Mouse (Mus musculus): Measurements from ENCODE around the gene Emilin1. TPM values are rescaled to one million over a fixed set of nuclear protein-coding genes. Genes with fewer than 3 reads are reported as not detected.

Emilin1 gene
- polyA plus RNA-seq, 1 experiment from 2014 or later = 274 TPM

- Histone ChIP-seq H3K9ac (no peak overlapping the region), H3K4me2 (no peak overlapping the region), H3K4me3 (no peak overlapping the region), H3K36me3 (peaks cover 44% of the 10 kb centered on the region), H3K9me3 (no peaks in the 10 kb centered on the region), H3K27me3 (no peaks in the 10 kb centered on the region), H3K4me1 (peaks cover 76% of the 10 kb centered on the region), H3K27ac (peak overlapping the region; percentile 67)
- ATAC-seq (ENCODE audit: insufficient number of reproducible peaks, low FRiP score, low TSS enrichment, low read depth) = 0 out of 2 replicates have a peak, but pooled peaks have one; percentile 20
- 64% methylated on average over 11 of the region's 11 CpGs for WGBS
These were observed 6.8 kb downstream of the Emilin1 start for GRCm38 (mm10) chr5:30919831-30920614.

DNA sequence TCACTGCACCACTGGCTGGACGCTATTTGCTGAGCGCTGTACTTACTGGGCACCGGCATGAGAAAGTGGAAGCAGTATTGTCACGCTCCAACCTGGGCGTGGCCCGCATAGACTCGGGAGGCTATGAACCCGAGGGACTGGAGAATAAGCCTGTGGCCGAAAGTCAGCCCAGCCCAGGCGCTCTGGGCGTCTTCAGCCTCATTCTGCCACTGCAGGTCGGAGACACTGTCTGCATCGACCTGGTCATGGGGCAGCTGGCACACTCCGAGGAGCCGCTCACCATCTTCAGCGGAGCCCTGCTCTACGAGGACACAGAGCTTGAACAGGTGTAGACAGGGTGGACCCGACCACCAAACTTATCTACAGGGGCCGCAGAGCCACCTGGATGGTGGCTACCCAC, 7.4 kb downstream of the Emilin1 start:
- H3K36me3 ChIP-seq = peaks cover 46% of the 10 kb centered on the region
- H3K9ac ChIP-seq = no peak overlapping the region
- no peak overlapping the region for H3K4me3 ChIP-seq
- 69% methylated on average over 19 of the region's 19 CpGs for WGBS
- peak overlapping the region; percentile 67; the same call in 1 of the 2 replicates for H3K27ac ChIP-seq
- no peaks in the 10 kb centered on the region for H3K9me3 ChIP-seq
- H3K4me1 ChIP-seq = peaks cover 70% of the 10 kb centered on the region
- no peaks in the 10 kb centered on the region for H3K27me3 ChIP-seq
- ATAC-seq (ENCODE audit: insufficient number of reproducible peaks, low FRiP score, low TSS enrichment, low read depth) = no peak
- no peak overlapping the region for H3K4me2 ChIP-seq

DNA sequence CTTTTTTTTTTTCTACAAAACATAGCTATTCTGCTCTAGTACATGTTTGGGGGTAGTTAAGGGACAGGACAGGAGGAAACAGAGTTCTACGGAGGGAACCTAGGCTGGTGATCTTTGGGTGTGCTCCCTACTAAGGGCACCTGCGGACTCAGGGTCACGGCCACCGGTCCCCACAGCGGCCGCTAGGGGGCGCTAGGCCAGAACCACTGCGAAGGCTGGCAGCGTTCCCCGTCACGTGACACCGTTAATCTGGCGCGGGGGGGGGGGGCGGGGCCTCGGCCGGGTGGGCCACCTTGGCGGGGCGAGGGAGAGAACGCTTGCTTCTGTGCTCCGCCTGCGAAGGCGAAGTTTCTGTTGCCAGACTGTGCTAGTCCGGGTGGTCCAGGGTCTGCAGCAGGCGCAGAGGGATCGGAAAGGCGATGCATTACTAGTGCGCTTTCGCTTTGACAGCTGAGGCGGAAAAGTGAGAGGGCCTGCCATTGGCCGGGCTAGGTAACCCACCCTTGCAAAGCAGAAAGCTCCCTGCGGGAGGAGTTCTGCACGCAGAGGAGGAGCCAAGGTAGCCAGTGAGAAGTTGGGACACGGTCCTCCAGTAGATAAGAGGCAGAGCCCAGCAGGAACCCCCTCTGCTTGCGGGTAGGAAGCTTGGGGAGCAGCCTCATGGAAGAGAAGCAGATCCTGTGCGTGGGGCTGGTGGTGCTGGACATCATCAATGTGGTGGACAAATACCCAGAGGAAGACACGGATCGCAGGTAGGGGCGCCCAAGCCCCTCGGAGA, 8.2 kb downstream of the Emilin1 start, which contains the start of gene Khk:
Gene Khk (plus strand): TSS at position 176 of the 778 bp plus-strand sequence.
- Histone ChIP-seq H3K9ac (peak within 1 kb of the TSS; percentile 42), H3K36me3 (peaks cover 46% of the 10 kb centered on the region), H3K4me2 (peak within 1 kb of the TSS; percentile 76), H3K4me3 (peak within 1 kb of the TSS; percentile 49), H3K9me3 (no peaks in the 10 kb centered on the region), H3K27me3 (no peaks in the 10 kb centered on the region), H3K27ac (peak within 1 kb of the TSS; percentile 92), H3K4me1 (peaks cover 65% of the 10 kb centered on the region)
- peak; percentile 83 for ATAC-seq (ENCODE audit: insufficient number of reproducible peaks, low FRiP score, low TSS enrichment, low read depth)
- under 1% methylated on average over 38 of the region's 40 CpGs for WGBS

GRCm38 (mm10) chr5:30922581-30923041, 9.4 kb downstream of the Emilin1 start:
- Histone ChIP-seq H3K4me1 (peaks cover 54% of the 10 kb centered on the region), H3K4me3 (peak overlapping the region; percentile 49; the same call in 1 of the 2 replicates), H3K4me2 (peak overlapping the region; percentile 76), H3K27ac (peak overlapping the region; percentile 92), H3K36me3 (peaks cover 38% of the 10 kb centered on the region), H3K27me3 (no peaks in the 10 kb centered on the region), H3K9ac (no peak overlapping the region), H3K9me3 (no peaks in the 10 kb centered on the region)
- WGBS = 69% methylated on average over 10 of the region's 10 CpGs
- no peak for ATAC-seq (ENCODE audit: insufficient number of reproducible peaks, low FRiP score, low TSS enrichment, low read depth)

GRCm38 (mm10) chr5:30923119-30923518, 9.9 kb downstream of the Emilin1 start:
- ATAC-seq (ENCODE audit: insufficient number of reproducible peaks, low FRiP score, low TSS enrichment, low read depth) = no peak
- Histone ChIP-seq H3K27ac (no peak overlapping the region), H3K36me3 (peaks cover 32% of the 10 kb centered on the region), H3K9ac (no peak overlapping the region), H3K4me3 (no peak overlapping the region), H3K9me3 (no peaks in the 10 kb centered on the region), H3K4me1 (peaks cover 51% of the 10 kb centered on the region), H3K27me3 (no peaks in the 10 kb centered on the region), H3K4me2 (no peak overlapping the region)
- WGBS = 80% methylated on average over 6 of the region's 6 CpGs

GRCm38 (mm10) chr5:30924614-30925013, 11.4 kb downstream of the Emilin1 start:
- no peak for ATAC-seq (ENCODE audit: insufficient number of reproducible peaks, low FRiP score, low TSS enrichment, low read depth)

DNA sequence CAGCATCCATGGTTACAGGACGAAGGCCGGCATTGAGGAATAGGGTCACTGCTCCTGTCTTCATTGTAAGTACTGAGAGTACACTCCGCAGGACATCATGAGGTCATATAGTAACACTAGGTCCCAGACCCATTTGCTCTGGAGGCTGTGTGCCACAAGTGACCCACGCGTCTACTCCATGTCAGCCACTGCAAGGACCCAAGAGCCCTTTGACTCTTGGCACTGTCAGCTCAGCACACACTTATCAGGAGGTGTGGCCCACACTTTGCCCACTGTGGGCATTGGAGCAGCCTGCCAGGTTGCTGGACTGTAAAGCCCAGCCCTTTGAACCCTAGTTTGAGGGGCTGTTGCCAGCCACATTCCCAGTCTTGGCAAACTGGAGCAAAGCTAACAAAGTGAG, 12.0 kb downstream of the Emilin1 start:
- 88% methylated on average over 5 of the region's 5 CpGs for WGBS
- no peak for ATAC-seq (ENCODE audit: insufficient number of reproducible peaks, low FRiP score, low TSS enrichment, low read depth)
- Histone ChIP-seq H3K9ac (no peak overlapping the region), H3K36me3 (peaks cover 11% of the 10 kb centered on the region), H3K4me1 (peaks cover 31% of the 10 kb centered on the region), H3K9me3 (no peaks in the 10 kb centered on the region), H3K27ac (no peak overlapping the region), H3K4me3 (no peak overlapping the region), H3K27me3 (no peaks in the 10 kb centered on the region), H3K4me2 (no peak overlapping the region)

More at GRCm38 (mm10) chr5:30924614-30925013, 11.4 kb downstream of the Emilin1 start:
- Histone ChIP-seq H3K9me3 (no peaks in the 10 kb centered on the region), H3K4me2 (no peak overlapping the region), H3K4me3 (no peak overlapping the region), H3K4me1 (peaks cover 36% of the 10 kb centered on the region), H3K9ac (no peak overlapping the region), H3K27ac (no peak overlapping the region), H3K36me3 (peaks cover 18% of the 10 kb centered on the region), H3K27me3 (no peaks in the 10 kb centered on the region)
- WGBS = 72% methylated on average over 8 of the region's 8 CpGs

DNA sequence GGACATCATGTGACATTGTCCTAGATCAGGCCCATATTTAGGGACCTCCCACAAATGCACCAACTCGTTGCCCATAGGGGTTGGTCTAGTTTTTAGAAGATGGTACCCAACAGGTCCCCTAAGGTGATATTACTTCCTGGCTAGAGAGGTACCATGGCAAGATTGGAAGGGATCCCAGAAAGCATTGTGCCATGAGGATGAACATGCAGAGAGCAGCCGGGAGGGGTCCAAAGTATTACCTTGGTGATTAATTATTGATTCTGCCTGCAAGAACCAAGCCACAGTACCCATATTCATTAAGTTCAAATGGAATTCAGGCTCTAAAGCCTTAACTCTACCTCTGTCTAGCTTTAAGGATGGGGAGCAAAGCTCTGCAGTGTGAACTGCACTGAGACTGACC, 12.9 kb downstream of the Emilin1 start:
- Histone ChIP-seq H3K4me1 (peaks cover 25% of the 10 kb centered on the region), H3K36me3 (peaks cover 3% of the 10 kb centered on the region; the same call in 1 of the 2 replicates), H3K9ac (no peak overlapping the region), H3K27ac (no peak overlapping the region), H3K9me3 (no peaks in the 10 kb centered on the region), H3K4me2 (no peak overlapping the region), H3K4me3 (no peak overlapping the region), H3K27me3 (no peaks in the 10 kb centered on the region)
- WGBS = 73% methylated on average over 2 of the region's 2 CpGs
- no peak for ATAC-seq (ENCODE audit: insufficient number of reproducible peaks, low FRiP score, low TSS enrichment, low read depth)

GRCm38 (mm10) chr5:30927945-30928529, 14.8 kb downstream of the Emilin1 start:
- H3K4me3 ChIP-seq = no peak overlapping the region
- H3K9ac ChIP-seq = no peak overlapping the region
- H3K4me2 ChIP-seq = peak overlapping the region; percentile 25; the same call in 1 of the 2 replicates
- H3K4me1 ChIP-seq = peaks cover 7% of the 10 kb centered on the region; the same call in 1 of the 2 replicates
- H3K27me3 ChIP-seq = no peaks in the 10 kb centered on the region
- ATAC-seq (ENCODE audit: insufficient number of reproducible peaks, low FRiP score, low TSS enrichment, low read depth) = no peak
- H3K9me3 ChIP-seq = no peaks in the 10 kb centered on the region
- 39% methylated on average over 7 of the region's 7 CpGs for WGBS
- H3K27ac ChIP-seq = no peak overlapping the region
- 0 out of 2 replicates have a peak, but pooled peaks cover 3% of the 10 kb centered on the region for H3K36me3 ChIP-seq

DNA sequence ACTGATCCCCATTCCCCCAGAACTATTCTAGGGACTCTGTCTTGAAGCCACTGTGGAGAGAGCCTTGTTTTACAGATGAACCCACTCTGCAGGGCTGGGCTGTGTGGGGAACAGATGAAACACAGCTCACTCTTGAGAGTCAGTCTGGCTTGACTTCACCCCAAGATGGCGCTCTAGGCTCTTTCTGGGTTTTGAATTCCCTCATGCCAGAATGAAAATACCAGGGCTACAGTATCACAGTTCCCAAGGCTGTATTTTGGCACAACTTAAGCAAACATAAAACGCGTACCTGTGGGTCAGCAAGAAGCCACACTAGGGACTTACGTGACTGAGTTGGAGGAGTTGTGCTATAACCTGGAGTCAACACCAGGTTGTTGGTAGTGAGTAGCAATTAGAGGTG, 16.9 kb downstream of the Emilin1 start:
- no peaks in the 10 kb centered on the region for H3K27me3 ChIP-seq
- WGBS = 32% methylated on average over 4 of the region's 4 CpGs
- no peak overlapping the region for H3K9ac ChIP-seq
- 0 out of 2 replicates have a peak, but pooled peaks cover 3% of the 10 kb centered on the region for H3K36me3 ChIP-seq
- H3K9me3 ChIP-seq = no peaks in the 10 kb centered on the region
- ATAC-seq (ENCODE audit: insufficient number of reproducible peaks, low FRiP score, low TSS enrichment, low read depth) = no peak; the same call in 1 of the 2 replicates
- H3K4me3 ChIP-seq = no peak overlapping the region
- H3K27ac ChIP-seq = no peak overlapping the region
- H3K4me2 ChIP-seq = no peak overlapping the region
- H3K4me1 ChIP-seq = peaks cover 6% of the 10 kb centered on the region; the same call in 1 of the 2 replicates

DNA sequence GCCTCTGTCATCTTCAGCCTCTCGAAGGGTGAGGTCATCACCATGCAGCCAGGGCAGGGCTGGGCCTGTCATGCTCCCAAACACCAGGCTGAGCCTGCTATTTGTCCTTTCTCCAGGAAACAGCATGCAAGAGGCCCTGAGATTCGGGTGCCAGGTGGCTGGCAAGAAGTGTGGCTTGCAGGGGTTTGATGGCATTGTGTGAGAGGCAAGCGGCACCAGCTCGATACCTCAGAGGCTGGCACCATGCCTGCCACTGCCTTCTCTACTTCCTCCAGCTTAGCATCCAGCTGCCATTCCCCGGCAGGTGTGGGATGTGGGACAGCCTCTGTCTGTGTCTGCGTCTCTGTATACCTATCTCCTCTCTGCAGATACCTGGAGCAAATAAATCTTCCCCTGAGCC, 17.6 kb downstream of the Emilin1 start:
- H3K9me3 ChIP-seq = no peaks in the 10 kb centered on the region
- no peaks in the 10 kb centered on the region for H3K27me3 ChIP-seq
- H3K9ac ChIP-seq = no peak overlapping the region
- 80% methylated on average over 6 of the region's 6 CpGs for WGBS
- no peaks in the 10 kb centered on the region for H3K36me3 ChIP-seq
- no peak overlapping the region for H3K4me3 ChIP-seq
- ATAC-seq (ENCODE audit: insufficient number of reproducible peaks, low FRiP score, low TSS enrichment, low read depth) = no peak
- H3K4me1 ChIP-seq = peaks cover 6% of the 10 kb centered on the region; the same call in 1 of the 2 replicates
- no peak overlapping the region for H3K4me2 ChIP-seq
- H3K27ac ChIP-seq = no peak overlapping the region
